Mouse (Mus musculus): ENCODE data around the gene Sap18b.
"Not testable (repeated sequence)": the region's sequence is repeated elsewhere in the genome, so short reads cannot be mapped to it uniquely, and the experiment has no call there.

Sap18b gene

GRCm38 (mm10) chr8:95822699-95823098 lies 2.4 kb upstream of the Sap18b start:
- DNase-seq = no peak

DNA sequence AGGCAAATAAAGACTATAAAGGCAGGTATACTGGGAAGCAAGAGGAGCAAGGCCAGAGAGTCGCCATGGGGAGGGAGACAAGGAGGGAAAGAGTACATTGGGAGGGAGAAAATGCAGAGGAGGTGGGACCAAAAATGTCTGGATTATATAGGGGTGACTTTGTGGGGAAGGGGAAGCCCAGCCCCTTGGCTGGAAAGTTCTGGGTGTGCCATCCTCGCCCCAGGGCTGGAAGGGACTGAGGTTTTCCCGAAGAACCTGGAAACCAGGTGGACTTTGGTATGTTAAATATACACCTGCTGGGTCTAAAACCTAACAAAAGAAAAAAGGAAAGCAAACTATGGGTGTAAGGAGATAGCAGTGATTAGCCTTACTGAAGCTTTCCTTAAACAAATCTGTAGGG lies 5.0 kb downstream of the Sap18b start:
- DNase-seq = no peak

DNA sequence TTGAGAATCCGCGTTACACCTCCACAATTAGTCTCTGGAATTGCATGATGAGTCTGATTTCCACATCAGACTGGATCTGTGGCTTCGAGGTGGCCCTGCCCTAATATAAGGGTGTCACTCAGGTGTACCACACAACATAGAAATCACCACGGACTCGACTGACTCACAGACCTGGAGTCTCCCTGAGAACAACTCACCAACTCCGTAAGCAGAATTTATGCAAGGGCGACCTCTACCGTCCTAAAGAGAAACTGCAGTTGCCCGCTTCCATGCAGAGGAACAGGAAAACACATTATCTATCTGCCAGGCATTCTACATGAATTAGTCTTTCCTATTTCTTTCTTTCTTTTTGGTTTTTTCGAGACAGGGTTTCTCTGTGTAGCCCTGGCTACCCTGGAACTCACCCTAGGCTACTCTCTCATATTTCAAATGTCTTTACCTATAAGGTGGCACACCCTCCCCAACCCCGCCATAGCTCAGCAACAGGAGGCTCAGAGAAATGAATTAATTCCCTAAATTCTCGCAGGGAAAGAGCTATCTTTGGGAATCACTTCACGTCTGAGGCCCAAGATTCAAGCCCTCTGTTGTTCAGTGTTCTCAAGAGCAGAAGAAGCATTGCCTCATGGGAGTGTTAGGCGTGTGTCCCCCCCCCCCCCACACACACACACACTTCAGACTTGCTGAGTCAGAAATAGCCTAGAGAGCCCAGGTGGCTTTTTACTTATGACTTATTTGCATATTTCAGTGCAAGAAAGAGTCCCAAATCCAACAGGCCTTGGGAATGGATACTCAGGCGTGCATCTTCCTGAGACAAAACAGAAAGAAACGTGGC lies 7.7 kb downstream of the Sap18b start:
- peak; percentile 87 for DNase-seq

- DNase-seq = peak; percentile 47
Measured at GRCm38 (mm10) chr8:95833435-95833984, 8.4 kb downstream of the Sap18b start.

DNA sequence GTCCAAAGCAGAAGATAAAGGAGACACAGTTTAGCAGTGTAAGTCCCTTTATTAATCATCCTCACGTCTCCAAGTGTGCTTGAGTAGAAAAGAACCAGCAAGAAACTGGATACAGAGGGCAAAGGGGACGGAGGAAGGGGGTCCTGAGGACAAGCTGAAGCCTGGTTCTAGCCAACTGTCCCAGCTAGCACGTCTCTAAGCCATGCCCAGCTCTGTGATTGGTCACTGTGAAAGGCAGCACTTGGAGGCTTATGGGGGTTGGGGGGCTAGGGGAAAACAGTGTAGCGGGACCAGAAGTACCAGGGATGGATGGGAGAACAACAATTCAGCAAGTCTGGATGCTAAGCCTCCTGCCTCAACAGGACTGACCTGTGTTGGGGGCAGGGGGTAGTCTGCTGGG lies 10.7 kb downstream of the Sap18b start:
- no peak for DNase-seq

- no peak for DNase-seq
Measured at GRCm38 (mm10) chr8:95837266-95837665, 12.1 kb downstream of the Sap18b start.

DNA sequence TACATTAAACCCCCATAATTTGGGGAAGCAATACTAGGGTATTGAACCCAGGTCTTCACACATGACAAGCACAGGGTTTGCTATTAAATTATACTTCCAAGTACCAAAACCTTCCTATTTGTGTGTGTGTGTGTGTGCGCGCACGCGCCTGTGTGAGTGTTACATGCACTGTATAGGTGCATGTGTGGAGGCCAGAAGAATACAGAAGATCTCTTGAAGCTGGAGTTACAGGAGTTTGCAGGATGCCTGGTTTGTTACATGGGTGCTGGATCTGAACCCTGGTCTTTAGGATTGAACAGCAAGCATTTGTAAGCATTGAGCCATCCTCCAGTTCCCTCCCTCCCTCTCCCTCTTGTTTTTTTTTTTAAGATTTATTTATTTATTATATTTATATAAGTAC lies 14.1 kb downstream of the Sap18b start:
- DNase-seq = no peak

- DNase-seq = no peak
Measured at GRCm38 (mm10) chr8:95841436-95841835, 16.3 kb downstream of the Sap18b start.

DNA sequence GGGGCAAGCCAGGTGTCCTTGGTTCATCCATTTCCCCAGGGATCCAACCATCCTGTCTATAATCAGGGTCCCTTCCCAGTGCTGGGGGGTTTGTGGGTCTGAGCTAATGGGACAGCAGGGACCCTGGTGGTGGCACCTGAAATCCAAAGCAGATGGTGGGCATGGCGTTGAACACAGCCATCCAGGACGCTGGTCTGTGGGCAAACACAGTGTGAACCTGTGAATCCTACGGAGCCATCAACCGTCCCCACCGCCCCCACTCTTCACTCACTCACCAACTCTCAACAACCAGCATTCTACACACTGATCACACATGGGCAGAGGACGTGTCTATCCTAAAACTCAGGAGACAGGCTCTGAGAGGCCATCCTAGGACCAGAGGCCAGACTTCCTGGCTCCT lies 18.8 kb downstream of the Sap18b start:
- DNase-seq = no peak

DNA sequence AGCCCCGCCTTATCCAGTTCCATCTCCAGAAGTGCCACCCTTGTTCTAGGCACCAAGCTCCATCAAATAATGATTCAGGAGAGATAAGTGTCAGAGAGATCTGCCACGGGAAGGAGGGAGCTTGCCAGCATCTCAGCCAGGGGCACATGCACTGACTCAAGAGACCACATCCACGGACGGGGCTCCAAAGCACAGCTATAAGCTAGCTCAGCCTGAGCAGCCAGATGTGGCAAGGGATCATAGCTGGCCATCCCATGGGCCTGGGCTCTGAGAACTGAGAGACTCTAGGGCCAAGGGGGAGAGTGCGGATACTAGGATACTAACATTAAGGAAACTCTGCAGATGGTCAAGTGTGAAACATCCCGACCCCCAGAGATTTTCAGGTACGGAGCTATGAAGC lies 19.9 kb downstream of the Sap18b start:
- no peak for DNase-seq

- DNase-seq = no peak
Measured at GRCm38 (mm10) chr8:95848061-95848551, 23.0 kb downstream of the Sap18b start.

GRCm38 (mm10) chr8:95848734-95849464 lies 23.8 kb downstream of the Sap18b start:
- no peak for DNase-seq

- no peak for DNase-seq
Measured at GRCm38 (mm10) chr8:95850326-95850725, 25.2 kb downstream of the Sap18b start.

- peak; percentile 66 for DNase-seq
Measured at GRCm38 (mm10) chr8:95852290-95852689, 27.1 kb downstream of the Sap18b start.

DNA sequence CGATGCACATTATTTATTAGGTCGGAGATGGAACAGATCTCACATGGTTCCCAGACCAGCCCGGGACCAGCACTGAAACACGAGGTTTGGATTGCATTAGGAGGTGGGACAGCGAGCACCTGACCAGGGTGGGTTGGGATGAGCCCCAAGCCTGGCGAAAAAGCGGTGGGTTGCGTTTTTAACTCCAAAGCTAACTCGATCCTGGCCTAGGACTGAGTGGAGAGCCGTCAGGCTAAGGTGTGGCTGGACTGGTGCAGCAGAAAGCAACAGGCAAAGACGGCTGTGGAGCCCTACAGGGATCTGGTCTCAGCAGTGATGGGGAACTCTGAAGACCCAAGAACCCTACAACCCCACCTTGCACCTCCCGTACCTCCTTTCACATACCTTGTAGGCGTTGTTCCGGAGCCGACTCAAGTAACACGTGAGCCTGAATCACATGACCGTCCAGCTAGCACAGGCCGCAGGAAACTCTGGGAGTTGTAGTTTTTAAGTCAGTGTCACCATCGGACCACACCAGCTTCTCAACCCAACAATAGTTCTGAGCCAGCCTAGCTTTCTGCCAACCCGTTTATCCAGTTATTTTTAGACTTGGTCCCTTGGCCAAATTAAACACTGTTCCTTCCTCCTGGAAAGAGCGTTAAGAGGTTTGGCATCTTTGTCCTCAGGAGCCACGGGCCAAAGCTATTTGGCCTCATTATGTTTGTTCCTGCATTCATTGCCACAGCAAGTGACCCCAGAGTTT lies 28.1 kb downstream of the Sap18b start, which contains the start of gene Slc38a7:
Slc38a7 (minus strand) TSS at position 438 of the 742 bp plus-strand sequence.
- peak; percentile 90 for DNase-seq

DNA sequence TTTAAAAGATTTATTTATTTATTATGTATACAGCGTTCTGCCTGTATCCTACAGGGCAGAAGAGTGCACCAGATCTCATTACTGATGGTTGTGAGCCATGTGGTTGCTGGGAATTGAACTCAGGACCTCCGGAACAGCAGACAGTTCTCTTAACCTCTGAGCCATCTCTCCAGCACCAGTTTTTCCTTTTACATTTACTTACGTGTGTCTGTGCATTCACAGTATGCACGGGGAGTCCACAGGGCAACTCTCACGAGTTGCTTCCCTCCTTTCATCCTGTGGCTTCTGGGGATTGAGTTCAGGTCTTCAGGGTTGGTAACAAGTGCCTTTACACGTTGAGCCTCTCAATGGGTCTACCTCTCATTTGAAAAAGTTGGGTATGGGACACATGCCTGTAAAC lies 29.0 kb downstream of the Sap18b start:
- DNase-seq = no peak

DNA sequence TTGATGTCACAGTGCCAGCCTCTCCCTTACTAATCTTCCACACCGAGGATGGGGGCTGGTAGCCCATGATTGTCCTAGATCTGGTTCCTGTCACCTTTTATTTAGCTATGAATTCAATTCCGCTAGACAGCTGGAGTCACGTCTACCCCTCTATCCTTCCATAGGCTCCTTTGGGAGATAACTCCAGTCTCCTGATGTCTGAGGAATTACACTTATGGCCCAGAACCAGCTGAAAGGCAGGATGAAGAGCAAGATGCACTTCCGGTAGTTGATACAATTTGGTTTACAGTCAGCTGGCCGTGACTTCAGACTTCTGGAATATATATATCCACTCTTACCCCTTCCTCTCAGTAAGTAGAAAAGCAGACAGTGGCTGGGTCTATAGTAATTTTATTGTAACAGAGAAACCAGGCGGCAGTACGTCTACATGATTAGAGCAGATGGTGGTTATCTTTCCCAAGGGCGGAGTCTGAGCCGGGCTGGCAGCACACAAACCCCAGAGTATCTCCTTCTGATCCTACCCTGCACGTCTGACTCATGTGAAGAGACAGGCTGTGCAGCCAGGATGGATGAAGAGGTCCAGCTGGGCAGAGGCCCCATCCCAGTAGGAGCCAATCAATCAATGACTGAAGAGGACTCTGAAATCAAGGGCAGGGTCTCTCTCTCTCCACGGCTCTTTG lies 38.8 kb downstream of the Sap18b start:
- not testable (repeated sequence) for DNase-seq

DNA sequence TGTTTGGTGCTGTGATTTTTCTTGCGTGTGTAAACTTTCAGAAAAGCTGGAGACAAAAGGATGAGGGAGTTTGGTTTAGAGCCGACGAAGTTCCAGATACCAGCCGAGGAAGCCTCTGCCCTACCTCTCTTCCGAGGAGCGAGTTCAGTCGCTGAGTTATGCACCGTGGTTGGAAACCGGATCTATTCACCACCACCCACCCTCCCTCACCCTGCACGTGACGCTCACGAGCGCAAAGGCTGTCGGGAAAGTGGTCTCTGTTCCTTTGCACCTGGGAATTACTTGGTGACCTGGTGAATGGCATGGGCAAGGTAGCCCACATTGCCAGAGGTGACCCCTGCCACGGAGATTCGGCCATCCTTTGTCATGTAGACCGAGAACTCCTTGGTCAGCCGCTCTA lies 39.7 kb downstream of the Sap18b start:
- DNase-seq = not testable (repeated sequence)

DNA sequence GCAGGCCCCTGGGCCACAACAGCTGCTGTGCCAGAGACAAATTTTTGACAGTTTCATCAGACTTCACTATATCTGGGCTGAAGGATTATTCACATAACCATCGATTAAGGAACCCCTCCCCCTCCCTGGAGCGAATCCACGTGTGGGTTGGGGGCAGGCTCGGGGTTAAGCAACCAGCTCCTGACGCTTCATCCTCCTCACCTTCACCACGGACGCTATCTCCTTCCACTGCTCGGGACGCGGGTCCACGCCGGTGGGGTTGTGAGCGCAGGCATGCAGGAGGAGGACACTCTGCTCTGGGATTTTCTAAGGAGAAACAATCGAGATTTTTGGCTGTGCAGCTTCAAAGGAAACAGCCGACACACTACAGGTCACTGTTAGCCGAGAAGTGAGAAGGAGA lies 46.5 kb downstream of the Sap18b start:
- DNase-seq = no peak

DNA sequence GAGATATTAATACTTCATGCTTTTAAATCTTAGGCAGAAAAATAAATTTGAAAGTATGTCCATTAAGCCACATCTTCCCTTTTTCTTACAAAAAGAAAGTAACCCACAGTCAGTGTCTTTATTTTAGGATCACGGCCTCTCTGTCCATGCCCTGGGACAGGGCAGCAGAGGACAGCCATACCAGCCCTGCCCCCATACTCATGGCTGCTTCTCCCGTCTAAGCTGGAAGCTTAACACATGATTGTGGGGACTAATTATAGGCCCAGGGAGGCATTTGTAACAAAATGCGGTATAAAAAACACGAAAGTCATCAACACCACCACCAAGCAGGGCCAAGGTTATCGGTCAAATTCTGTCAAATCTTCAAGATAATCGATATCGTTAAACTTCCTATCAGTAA lies 50.1 kb downstream of the Sap18b start:
- no peak for DNase-seq

Measured in kidney, postnatal 14 days (tissue).